Mouse (Mus musculus) heart, postnatal 25 days (tissue): ENCODE results near the gene Hist1h4a. TPM values are rescaled to one million over a fixed set of nuclear protein-coding genes. Genes with fewer than 3 reads are reported as not detected.
"Not testable (repeated sequence)": the region's sequence is repeated elsewhere in the genome, so short reads cannot be mapped to it uniquely, and the experiment has no call there.

ENCODE experiments used
- DNase-seq: peaks from one replicate; pipeline ENCODE4 v3.0.0; 2022; ENCODE audit warnings: low spot score
- intact Hi-C: fragments of 180-260 bp; cut with DNase I; formaldehyde crosslinking; loops from one replicate; pipeline ENCODE4 v1.15.1; 2025
- total RNA-seq, 2 experiments: library from RNA; stranded (reverse); gene quantifications; 2 replicates each; pipeline ENCODE4 v1.2.3; 2021

The Hist1h4a gene
- total RNA-seq = 10 to 100 TPM; 12.6 to 15.8 TPM

DNA sequence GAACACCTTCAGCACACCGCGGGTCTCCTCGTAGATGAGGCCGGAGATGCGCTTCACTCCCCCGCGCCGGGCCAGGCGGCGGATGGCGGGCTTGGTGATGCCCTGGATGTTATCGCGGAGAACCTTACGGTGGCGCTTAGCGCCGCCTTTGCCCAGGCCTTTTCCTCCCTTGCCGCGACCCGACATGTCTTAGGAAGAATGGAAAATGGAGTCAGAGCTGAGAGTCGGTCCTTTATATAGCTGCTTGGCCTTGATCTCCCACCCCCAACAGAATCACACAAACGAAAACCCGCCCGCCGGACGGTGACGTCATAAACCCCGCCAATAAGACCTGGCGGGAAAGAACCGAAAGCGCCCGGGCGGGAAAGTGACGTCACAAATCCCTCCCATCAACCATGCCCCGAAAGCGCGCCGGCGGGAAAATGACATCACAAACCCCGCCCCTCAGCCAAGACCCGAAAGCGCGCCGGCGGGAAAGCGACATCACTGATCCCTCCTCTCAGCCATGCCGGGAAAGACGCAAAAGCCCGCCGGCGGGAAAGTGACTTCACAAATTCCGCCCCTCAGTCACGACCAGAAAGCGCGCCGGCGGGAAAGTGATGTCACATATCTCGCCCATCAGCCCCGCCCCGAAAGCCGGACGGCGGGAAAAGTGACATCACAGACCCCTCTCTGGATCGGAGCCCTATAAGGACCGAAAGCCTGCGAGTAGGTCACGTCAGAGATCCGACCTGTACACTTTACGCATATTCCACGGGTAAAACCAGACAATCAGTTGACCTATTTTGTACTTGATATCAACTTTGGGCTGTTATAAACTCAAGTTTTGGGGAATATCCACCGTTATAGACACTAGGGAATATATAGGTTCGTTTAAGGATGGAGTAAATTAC, at the start of gene Hist1h4a:
Hist1h4a (minus strand) TSS at position 259 of the 893 bp plus-strand sequence.
- intact Hi-C loops = loop anchor here (5.0 kb wide), 1 partner anchor 329 kb away; no protein-coding TSS in a partner anchor
- peak; percentile 95 for DNase-seq

DNA sequence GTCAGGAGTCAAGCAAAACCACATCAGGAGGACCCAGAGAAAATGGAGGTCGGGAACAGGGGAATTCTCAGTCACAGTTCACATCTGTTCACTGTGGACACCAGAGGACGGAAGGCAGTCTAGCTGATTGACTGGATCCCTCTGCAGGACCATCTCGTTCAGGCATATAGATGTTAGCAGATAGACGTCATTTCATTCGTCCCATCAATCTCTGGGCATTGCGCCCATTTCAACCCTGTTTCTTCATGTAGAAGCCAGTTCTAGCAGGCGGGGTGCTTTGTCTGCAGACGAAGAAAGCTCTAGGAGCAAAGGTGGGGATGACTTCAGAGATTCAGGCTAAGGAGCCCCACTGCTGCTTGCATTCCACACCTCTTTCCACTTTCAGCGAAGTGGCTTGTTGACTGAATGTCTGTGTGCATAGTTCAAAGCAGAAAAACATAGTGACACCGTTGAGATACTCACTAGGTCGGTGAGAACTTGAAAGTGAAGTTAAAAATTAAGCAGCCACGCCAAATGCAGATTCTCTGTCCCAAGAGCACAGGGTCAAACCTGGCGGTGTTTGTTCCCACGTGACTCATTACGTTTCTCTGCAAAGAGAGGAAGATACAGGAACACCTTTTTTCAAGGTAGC, 45.5 kb upstream of the Hist1h4a start, which contains the start of gene Slc17a2:
Slc17a2 (plus strand) TSS at position 572 of the 631 bp plus-strand sequence.
- DNase-seq = no peak
- intact Hi-C loops = no loop called here

DNA sequence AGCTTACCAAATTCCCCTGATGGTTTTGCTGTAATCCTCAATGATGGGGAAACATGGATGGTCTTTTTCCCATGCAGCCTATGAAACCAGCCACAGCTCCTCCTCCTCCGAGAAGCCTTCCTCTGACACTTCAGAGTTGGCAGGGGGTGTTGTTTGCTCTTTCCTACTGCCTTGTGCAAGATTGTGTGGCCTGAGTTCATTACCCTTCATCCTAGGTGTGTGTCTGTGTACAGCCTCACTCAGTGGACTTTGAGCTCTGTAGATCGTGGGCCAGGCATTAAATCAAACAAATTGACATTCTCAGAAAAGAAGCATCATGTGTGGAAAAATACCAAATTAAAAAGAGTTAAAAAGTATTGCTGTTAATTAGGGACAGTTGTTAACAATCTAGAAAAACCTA, 43.5 kb upstream of the Hist1h4a start:
- intact Hi-C loops = no loop called here
- no peak for DNase-seq

DNA sequence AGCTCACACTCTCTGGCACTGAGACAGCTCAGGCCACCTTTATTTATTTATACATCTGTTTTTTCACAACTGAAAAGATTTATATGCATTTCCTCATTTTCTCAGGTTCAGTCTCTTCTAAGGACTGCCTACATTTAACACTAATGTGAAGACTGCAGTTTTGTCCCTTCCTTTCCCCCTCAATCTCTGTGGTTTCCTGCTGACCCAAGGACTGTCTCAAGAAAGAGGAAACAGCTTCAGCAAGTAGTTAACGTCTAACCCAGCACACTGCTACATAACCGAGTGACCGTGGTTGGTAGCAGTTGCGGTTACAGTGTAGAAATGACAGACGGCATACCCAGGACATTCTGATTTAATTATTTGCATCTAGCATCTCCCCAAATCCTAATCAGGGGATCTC, 38.4 kb upstream of the Hist1h4a start:
- DNase-seq = no peak
- intact Hi-C loops = no loop called here

GRCm38 (mm10) chr13:23792520-23792919, 31.5 kb upstream of the Hist1h4a start:
- DNase-seq = no peak
- intact Hi-C loops = loop anchor here (2.0 to 5.0 kb wide), 3 partner anchors 95 to 504 kb away; partner anchors contain the start of gene Carmil1

DNA sequence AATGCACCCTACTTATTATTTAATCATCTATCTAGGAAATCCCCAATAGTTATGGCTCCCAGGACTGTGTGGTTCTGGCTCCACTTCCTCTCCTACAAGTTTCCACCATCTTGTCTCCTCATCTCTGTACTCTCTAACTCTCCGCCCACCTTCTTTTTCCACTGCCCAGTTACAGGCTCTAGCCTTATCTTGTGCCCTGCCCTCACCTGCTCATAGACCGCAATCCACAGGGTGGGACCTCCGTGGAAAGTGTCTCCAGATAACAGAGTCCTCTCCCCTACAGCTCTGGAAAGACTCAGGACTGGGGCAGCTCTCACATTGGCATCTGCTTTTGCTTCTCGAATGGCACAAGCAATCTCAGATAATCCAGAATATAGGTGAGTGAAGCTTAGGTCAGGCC, 18.0 kb upstream of the Hist1h4a start:
- DNase-seq = no peak
- intact Hi-C loops = no loop called here

DNA sequence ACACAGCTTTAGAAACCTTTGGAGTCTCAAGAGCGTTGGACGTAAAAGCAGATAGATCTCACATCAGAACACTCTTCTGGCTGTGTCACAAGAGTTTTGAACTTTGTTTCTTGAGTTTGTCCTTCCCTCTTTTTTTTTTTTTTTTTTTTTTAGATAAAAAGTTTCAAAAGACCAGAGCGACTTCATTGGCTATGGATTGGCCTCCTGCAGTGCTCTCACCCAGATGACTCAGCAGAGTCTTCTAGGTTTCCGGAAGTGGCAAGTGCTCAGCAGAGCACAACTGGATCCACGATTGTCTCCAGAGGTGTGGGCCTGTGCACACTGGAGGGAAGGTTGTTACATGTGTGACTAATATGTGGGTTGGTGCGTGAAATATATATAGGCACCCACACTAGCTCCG, 17.3 kb upstream of the Hist1h4a start:
- intact Hi-C loops = no loop called here
- no peak for DNase-seq

DNA sequence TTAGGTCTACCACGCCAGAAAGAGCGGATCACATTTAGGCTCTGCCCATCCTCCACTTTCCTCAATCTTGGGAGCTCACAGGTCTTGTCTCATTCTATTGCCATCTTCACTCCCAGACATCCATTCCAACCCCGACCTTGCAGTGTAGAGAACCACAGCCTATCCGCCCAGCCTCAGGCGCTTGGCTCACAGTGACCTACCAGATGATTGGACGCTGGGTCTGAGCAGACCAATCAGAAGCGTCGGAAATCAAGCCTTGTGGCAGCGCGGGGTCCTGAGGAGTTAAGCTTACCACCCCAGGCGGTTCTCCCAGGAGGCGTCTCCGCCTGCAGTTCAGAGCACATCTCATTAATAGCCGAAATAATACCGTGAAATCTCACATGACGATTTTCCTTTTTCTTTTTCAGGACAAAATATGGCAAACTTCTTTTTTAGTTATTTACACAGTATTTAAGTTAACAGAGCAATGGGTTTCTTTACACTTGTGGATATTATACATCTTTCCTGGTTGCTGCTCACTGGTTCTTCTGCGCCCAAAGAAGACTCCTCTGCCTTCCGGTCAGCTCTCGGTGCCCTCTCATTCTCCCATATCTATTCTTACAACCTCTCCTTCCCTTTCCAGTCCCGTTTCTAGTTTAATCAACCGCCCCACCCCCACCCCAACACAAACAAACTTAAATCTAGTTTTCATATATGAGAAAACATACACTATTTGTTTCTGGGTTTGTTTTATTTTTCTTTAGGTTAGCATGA, 11.7 kb upstream of the Hist1h4a start:
- peak; percentile 14 for DNase-seq
- intact Hi-C loops = no loop called here

- intact Hi-C loops, DNase-seq: not testable (repeated sequence)
Observed at GRCm38 (mm10) chr13:23769613-23770012, 8.6 kb upstream of the Hist1h4a start, which contains the start of gene Trim38. Gene Trim38 (plus strand): TSS chr13:23769913.

- DNase-seq = no peak
- intact Hi-C loops = no loop called here
Observed at GRCm38 (mm10) chr13:23768834-23769397, 7.9 kb upstream of the Hist1h4a start.

- no peak for DNase-seq
- intact Hi-C loops = no loop called here
Observed at GRCm38 (mm10) chr13:23766772-23767171, 5.7 kb upstream of the Hist1h4a start.

DNA sequence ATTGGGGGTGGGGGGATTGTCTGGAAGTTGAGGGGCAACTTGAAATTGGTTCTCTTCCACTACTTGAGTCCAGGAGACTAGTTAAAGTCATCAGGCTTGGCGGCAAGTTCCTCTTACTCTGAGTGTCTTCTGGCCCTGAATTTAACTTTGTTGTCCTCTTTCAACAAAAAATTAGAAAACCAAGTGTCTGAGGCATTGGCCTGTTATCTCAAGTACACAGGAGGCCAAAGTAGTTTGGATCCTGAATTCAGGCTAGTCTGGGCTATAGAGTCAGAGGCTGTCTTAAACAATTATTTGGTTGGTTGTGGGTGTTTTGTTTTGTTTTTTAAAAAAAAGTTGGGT, 4.1 kb upstream of the Hist1h4a start:
- DNase-seq = no peak
- intact Hi-C loops = no loop called here

DNA sequence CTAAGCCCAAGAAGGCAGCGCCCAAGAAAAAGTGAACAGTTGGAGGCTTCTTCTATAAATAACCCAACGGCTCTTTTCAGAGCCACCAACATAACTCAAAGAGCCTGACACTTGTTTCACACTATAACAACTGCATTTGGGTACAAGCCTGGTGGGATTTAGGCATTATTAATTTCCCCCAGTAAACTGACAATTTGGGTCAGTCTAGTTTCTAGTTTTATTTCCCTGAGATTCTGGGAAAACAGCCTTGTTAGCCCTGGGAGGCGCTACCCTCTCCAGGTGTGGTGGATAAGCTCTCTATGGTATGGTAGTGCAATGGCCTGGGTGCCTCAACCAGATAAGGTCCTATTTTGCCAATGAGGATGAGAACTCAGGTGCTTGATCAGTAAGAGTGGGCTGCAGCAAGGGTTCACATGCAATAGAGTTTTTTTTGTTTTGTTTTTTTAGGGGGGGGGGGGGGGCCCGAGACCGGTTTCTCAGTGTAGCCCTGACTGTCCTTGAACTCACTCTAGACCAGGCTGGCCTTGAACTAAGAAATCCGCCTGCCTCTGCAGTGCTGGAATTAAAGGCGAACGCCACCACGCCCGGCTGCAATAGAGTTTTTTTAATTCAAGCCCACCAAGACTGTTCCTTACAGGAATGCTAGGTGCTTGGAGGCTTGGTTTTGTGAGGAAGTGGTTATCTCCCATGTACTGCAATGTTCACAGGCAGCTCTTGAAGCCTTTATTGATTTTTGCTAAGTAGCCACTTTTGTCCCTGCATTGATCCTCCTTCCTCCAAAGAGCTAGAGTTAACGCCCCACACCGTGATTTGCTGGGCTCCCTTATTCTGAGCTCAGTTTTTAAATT, 3.5 kb upstream of the Hist1h4a start:
- no peak for DNase-seq
- intact Hi-C loops = loop anchor here (5.0 kb wide), 1 partner anchor 332 kb away; no protein-coding TSS in a partner anchor

DNA sequence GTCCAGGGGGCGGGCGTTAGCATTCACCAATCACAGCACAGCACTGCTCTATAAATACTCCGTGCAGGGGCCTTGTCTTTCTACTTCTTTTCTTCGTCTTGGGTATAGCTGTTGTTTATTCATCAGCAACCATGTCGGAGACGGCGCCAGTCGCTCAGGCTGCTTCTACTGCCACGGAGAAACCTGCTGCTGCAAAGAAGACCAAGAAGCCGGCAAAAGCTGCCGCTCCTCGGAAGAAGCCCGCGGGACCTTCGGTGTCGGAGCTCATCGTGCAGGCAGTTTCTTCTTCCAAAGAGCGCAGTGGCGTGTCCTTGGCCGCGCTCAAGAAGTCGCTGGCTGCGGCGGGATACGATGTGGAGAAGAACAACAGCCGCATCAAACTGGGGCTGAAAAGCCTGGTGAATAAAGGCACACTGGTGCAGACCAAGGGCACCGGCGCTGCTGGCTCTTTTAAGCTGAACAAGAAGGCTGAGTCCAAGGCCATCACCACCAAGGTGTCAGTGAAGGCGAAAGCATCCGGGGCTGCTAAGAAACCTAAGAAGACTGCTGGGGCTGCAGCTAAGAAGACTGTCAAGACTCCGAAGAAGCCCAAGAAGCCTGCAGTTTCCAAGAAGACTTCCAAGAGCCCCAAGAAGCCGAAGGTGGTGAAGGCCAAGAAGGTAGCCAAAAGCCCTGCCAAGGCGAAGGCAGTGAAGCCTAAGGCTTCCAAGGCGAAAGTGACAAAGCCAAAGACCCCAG, 2.7 kb upstream of the Hist1h4a start, which contains the start of gene Hist1h1a:
Hist1h1a (plus strand) TSS at position 81 of the 738 bp plus-strand sequence.
- peak; percentile 60 for DNase-seq
- intact Hi-C loops = loop anchor here (5.0 kb wide), 1 partner anchor 331 kb away; no protein-coding TSS in a partner anchor

DNA sequence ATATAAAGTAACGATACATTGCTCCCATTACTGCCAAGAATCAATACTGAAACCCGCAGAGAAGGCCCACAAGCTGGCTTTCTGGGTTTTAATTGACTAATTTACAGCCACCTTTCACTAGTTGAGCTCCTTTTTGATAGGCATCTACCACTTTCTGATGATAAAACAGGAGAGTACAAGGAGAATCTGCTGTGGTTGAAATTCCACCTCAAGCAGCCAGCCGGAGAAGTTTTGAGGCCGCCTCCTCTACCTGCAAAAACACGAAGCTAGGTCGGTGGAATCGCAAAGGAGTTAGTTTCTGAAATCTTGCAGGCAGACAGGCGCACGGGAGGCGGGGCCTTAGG, 2.2 kb upstream of the Hist1h4a start:
- DNase-seq = no peak
- intact Hi-C loops = loop anchor here (5.0 kb wide), 1 partner anchor 331 kb away; no protein-coding TSS in a partner anchor

DNA sequence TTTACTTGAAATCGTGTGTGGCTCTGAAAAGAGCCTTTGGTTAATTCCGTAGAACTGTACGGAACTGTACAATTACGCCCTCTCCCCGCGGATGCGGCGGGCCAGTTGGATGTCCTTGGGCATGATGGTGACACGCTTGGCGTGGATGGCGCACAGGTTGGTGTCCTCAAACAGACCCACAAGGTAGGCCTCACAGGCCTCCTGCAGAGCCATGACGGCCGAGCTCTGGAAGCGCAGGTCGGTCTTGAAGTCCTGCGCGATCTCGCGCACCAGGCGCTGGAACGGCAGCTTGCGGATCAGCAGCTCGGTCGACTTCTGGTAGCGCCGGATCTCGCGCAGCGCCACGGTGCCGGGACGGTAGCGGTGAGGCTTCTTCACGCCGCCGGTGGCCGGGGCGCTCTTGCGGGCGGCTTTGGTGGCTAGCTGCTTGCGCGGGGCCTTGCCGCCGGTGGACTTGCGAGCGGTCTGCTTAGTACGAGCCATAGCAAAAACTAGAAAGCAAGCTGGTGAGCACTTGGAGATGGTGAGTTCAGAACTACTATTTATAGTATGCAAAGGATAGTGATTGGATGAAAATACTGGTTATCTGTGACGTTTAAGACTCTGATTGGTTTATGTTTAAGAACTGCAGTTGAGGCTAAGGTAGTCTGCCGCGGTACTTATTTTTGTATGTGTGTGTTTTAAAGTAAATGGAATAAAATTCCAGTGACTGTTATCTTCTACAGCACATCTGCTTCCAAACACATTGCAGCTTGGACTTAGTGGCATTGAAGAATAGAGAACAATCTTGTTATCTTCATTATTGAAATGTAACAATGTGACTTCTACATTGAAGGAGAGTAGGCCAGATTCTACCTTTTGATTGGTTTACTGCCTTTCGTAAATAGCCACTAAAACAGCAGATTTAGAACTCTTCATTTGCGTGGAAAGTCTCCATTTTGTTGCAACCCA, 1.1 kb upstream of the Hist1h4a start, which contains the start of gene Hist1h3a:
Hist1h3a (minus strand) TSS at position 516 of the 951 bp plus-strand sequence.
- DNase-seq = peak; percentile 16
- intact Hi-C loops = loop anchor here (5.0 kb wide), 1 partner anchor 330 kb away; no protein-coding TSS in a partner anchor
